Mouse (Mus musculus) hindbrain, embryonic 14.5 days (tissue): ENCODE measurements around the gene Gm10645. TPM values are rescaled to one million over a fixed set of nuclear protein-coding genes. Genes with fewer than 3 reads are reported as not detected.

ENCODE experiments used
- ATAC-seq: fragments of 200-750 bp; cut with Nextera tagmentation; 2 replicates; pipeline ENCODE4 v1.8.0; 2017; ENCODE audit warnings: moderate number of reproducible peaks, mild to moderate bottlenecking, moderate TSS enrichment, moderate library complexity; ENCODE audit not compliant: low FRiP score
- DNase-seq: peaks from one replicate; pipeline ENCODE4 v3.0.0-alpha.2; 2015; ENCODE audit warnings: low spot score
- H3K27ac ChIP-seq: fragments of 300-500 bp; sonication (generic); 2 replicates; pipeline ENCODE4 v1.5.1; 2014; ENCODE audit warnings: mild to moderate bottlenecking, moderate library complexity
- H3K27me3 ChIP-seq: fragments of 300-500 bp; sonication (generic); 2 replicates; pipeline ENCODE4 v1.6.1; 2014; ENCODE audit warnings: mild to moderate bottlenecking, low read length, mixed read lengths; ENCODE audit not compliant: control insufficient read depth, insufficient read depth
- H3K36me3 ChIP-seq: fragments of 300-500 bp; sonication (generic); replicated peaks from 2 replicates; pipeline ENCODE4 v1.6.1; 2014; ENCODE audit not compliant: control insufficient read depth, insufficient read depth
- H3K4me1 ChIP-seq: fragments of 300-500 bp; sonication (generic); replicated peaks from 2 replicates; pipeline ENCODE4 v1.6.1; 2014; ENCODE audit warnings: antibody characterized with exemption, low read length, mixed read lengths; ENCODE audit not compliant: control insufficient read depth, insufficient read depth
- H3K4me2 ChIP-seq: fragments of 300-500 bp; sonication (generic); replicated peaks from 2 replicates; pipeline ENCODE4 v1.6.1; 2014; ENCODE audit warnings: mild to moderate bottlenecking, moderate library complexity
- H3K4me3 ChIP-seq: fragments of 300-500 bp; sonication (generic); replicated peaks from 2 replicates; pipeline ENCODE4 v1.5.1; 2014; ENCODE audit warnings: mild to moderate bottlenecking, low read length
- H3K9ac ChIP-seq: fragments of 300-500 bp; sonication (generic); 2 replicates; pipeline ENCODE4 v1.6.1; 2014
- H3K9me3 ChIP-seq: fragments of 300-500 bp; sonication (generic); 2 replicates; pipeline ENCODE4 v1.6.1; 2016; ENCODE audit warnings: low read length; ENCODE audit not compliant: control insufficient read depth
- WGBS: fragments of 180-500 bp; shearing (Covaris S2); extraction: QIAGEN DNeasy Blood & Tissue Kit; methylation state at CpG from one replicate; pipeline ENCODE4 v1.1.7; 2014; 5-methylcytosine and 5-hydroxymethylcytosine counted together
- polyA plus RNA-seq: library from polyadenylated mRNA; unstranded; fragments of >200 nt; fragmentation: Nextera tagmentation; extraction: Ambion mirVana; gene quantifications from 2 replicates; pipeline ENCODE4 v1.2.1, GENCODE M21; 2014

Gene Gm10645
- polyA plus RNA-seq = 10.3 and 12.9 TPM in 2 replicates

DNA sequence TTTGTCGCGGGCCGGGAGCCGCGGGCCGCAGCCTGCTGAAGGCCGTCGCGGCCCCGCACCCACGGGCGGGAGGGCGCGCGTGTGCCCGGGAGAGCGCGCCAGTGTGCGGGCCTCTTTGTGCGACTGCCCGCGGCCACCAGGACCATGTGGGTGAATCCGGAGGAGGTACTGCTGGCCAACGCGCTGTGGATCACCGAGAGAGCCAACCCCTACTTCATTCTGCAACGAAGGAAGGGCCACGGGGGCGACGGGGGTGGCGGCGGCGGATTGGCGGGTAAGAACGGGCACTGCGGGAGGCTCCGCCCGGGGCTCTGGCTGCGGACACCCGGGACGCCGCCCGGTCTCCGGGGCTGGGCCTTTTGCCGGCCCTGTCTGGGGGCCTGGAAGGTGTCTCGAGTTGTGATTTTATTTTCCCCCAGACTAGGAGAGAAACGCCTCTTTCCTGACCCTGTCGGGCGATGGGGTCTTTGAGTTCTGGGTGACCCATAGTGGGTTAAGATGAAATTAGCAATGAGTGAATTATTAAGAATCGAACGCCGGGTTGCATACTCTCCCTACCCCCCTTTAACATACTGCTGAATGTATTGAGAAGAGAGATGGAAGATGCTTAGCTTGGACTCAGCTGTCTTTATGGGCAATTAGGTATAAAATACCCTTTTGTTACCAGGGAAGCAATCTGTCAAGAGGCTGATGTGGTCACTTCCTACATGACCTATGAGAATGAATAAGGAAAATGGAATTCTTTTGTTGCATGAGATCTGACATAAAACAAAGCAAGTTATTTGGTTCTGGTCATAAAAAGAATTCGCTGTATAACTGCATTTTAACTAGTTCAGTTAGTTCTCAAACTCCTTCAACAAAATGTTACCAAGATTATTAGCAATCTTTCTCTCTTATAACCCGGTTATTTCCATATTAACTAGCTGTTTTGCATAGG, at the start of gene Gm10645:
Gene Gm10645, minus strand, starts transcription at position 240 of the 937 bp plus-strand sequence.
- no peaks in the 10 kb centered on the region for H3K36me3 ChIP-seq
- peak within 1 kb of the TSS; percentile 94 for H3K27ac ChIP-seq
- ATAC-seq (peak; percentile 67), DNase-seq (peak; percentile 51)
- H3K27me3 ChIP-seq = no peaks in the 10 kb centered on the region
- H3K4me1 ChIP-seq = peaks cover 34% of the 10 kb centered on the region
- H3K4me2 ChIP-seq = peak within 1 kb of the TSS; percentile 83
- WGBS = 2% methylated on average over 51 of the region's 54 CpGs
- H3K9ac ChIP-seq = peak within 1 kb of the TSS; percentile 99
- no peaks in the 10 kb centered on the region for H3K9me3 ChIP-seq
- peak within 1 kb of the TSS; percentile 92 for H3K4me3 ChIP-seq

DNA sequence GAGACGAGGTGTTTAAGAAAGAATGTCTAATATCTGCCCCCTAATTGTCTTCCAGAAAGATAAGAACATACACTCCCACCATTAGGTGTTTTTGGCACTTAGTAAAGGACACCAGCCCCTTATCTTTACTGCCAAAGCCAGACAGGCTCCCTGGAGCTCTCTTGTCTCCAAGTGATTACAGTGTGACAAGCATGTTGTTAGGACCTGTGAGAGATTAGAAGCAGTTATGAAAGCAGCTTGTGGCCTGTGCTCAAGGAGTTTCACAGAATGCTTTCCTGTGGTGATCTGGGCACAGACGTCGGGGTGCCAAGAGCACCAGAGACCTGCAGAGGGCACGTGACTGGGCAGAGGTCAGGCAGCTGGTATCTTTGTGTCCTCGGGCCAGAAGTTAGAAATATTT, 49.1 kb upstream of the Gm10645 start:
- Histone ChIP-seq H3K4me2 (no peak overlapping the region), H3K27ac (no peak overlapping the region), H3K9me3 (no peaks in the 10 kb centered on the region), H3K4me1 (no peaks in the 10 kb centered on the region), H3K36me3 (peaks cover 19% of the 10 kb centered on the region), H3K27me3 (no peaks in the 10 kb centered on the region), H3K4me3 (no peak overlapping the region), H3K9ac (no peak overlapping the region)
- no peak for ATAC-seq
- 63% methylated on average over 5 of the region's 5 CpGs for WGBS
- DNase-seq = no peak

DNA sequence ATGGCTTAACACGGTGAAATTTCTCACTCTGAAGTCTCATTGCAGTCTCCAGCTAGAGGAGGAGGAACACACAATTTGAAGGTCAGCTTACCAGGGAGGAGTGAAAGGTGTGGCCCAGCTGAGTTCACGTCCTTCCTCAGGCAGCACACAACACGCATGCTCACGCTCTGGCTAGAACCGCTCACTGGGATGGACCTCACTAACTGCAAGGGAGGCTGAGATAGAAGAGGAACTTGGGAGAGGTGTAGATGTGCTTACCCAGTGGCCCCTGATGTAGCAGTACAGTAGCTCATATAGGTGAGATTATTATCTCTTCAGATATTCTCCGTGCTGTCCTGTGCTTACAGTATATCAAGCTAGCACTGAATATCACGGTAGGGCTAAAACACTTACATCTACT, 44.7 kb upstream of the Gm10645 start:
- WGBS = 98% methylated on average over 7 of the region's 7 CpGs
- Histone ChIP-seq H3K36me3 (peaks cover 19% of the 10 kb centered on the region), H3K27ac (no peak overlapping the region), H3K4me3 (no peak overlapping the region), H3K27me3 (no peaks in the 10 kb centered on the region), H3K4me1 (no peaks in the 10 kb centered on the region), H3K9ac (no peak overlapping the region), H3K4me2 (no peak overlapping the region), H3K9me3 (no peaks in the 10 kb centered on the region)
- no peak for DNase-seq
- no peak for ATAC-seq

DNA sequence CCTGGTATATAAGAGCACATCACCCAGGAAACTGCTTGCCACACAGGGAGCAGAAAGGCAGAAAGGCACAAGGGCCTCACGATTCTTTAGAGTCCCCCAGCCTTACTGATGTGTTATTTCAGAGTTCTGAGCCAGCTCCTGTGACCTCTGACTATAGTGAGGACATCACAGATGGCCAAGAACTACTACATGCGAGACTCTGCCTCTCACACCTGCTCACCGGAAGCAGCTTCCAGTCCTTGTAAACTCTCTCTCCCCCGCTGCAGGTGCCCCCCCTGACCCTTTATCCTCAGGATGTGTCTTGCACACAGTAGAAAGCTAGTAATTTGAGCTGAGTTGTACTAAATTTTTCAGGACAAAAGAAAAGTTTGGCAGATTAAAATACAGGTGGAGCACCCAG, 43.6 kb upstream of the Gm10645 start:
- no peak for ATAC-seq
- Histone ChIP-seq H3K27me3 (no peaks in the 10 kb centered on the region), H3K36me3 (peaks cover 19% of the 10 kb centered on the region), H3K4me2 (no peak overlapping the region), H3K27ac (no peak overlapping the region), H3K4me3 (no peak overlapping the region), H3K9me3 (no peaks in the 10 kb centered on the region), H3K4me1 (no peaks in the 10 kb centered on the region), H3K9ac (no peak overlapping the region)
- no peak for DNase-seq
- 73% methylated on average over 4 of the region's 4 CpGs for WGBS

DNA sequence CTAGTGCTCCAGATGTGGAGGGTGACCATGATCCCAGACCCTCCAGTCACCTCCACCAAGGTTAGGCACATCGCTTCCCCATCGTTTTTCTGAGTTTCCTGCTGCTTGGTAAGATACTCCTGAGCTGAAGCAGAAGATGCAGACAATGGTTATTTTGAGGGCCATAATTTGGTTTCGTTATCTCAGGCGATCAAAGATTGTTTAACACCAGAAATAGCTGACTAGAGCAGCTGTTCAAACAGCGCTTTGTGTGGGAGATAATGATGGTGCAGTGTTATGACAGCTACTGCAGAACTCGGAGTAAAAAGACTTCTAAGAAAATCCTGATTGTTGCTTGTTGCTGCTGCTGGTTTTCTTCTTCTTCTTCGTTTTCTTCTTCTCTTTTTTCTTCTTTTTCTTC, 39.9 kb upstream of the Gm10645 start:
- Histone ChIP-seq H3K27me3 (no peaks in the 10 kb centered on the region), H3K36me3 (peaks cover 7% of the 10 kb centered on the region; the same call in 1 of the 2 replicates), H3K4me1 (no peaks in the 10 kb centered on the region), H3K9ac (no peak overlapping the region), H3K9me3 (no peaks in the 10 kb centered on the region), H3K4me3 (no peak overlapping the region), H3K4me2 (no peak overlapping the region), H3K27ac (no peak overlapping the region)
- 86% methylated on average over 7 of the region's 7 CpGs for WGBS
- DNase-seq = no peak
- ATAC-seq = no peak

DNA sequence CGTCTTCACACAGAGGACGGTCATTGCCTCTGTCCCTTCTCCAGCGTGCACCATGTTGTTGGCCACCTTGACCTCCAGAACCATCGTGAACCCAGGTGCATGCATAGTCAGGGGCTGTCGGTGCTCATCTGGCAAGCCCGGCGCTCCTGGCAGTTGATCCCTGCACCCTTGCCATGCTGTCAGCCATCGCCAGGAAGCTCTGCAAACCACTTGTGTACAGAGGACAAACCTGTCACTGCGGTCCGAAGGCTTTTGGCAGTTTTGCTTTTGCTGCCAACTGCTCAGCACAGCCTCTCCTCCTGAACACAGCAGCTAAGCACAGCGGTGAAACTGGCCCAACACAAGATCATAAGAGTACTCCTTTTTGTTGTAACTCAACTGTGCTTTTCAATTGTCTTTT, 37.0 kb upstream of the Gm10645 start:
- no peaks in the 10 kb centered on the region for H3K27me3 ChIP-seq
- WGBS = 87% methylated on average over 11 of the region's 11 CpGs

DNA sequence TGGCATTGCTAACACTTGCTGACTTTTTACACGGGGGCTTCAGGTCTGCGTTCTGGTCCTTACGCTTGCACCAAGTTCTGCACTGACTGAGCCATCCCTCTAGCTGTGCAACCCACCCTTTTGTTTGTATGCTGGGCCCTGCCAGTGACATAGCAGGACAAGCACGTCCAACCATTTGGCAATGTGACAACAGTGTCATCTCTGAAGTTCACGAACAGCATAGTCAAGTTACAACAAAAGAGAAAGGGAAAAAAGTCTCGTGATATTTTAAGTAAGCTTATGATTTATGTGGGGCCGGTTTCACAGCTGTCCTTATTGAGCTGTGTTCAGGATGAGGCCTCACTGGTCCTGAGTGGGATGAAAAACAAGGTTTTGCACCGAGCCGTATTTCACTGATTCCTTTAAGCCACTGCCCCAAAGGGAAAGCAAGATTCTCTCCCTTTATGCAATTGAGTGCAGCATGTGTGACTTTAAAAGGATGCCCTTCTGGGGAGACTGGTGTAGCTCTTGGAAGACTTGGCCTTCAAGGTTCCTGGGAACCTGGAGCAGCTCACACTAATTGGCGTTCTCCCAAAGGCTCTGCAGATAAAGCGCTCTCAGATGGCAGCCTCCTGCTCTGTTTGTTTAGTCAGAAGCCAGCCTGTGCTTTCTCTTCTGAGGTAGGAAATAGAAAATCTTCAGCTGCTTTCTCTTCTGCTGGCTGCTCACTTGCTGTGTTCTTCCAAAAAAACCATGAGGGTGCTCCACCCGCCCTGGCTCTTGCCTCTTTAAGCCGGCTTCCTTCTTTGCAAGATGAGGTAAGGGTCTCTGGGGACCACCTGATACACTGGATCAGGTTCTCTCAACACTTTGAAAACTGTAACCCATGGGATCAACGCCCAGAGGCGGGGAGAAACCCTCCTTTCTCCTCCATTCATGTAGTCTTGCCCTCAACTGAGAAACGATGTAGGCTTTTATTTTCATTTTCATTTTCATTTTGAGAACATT, 34.5 kb upstream of the Gm10645 start:
- Histone ChIP-seq H3K27me3 (no peaks in the 10 kb centered on the region), H3K9ac (no peak overlapping the region), H3K27ac (peak overlapping the region; percentile 6; the same call in 1 of the 2 replicates), H3K4me1 (peaks cover 11% of the 10 kb centered on the region; the same call in 1 of the 2 replicates), H3K4me2 (no peak overlapping the region), H3K9me3 (no peaks in the 10 kb centered on the region), H3K4me3 (no peak overlapping the region), H3K36me3 (no peaks in the 10 kb centered on the region)
- DNase-seq = no peak
- WGBS = 80% methylated on average over 16 of the region's 16 CpGs
- no peak for ATAC-seq

More for the DNA sequence above, 37.0 kb upstream of the Gm10645 start:
- H3K36me3 ChIP-seq = no peaks in the 10 kb centered on the region
- H3K4me2 ChIP-seq = no peak overlapping the region
- DNase-seq = no peak
- no peak for ATAC-seq
- no peaks in the 10 kb centered on the region for H3K9me3 ChIP-seq
- H3K27ac ChIP-seq = no peak overlapping the region
- peaks cover 6% of the 10 kb centered on the region; the same call in 1 of the 2 replicates for H3K4me1 ChIP-seq
- H3K4me3 ChIP-seq = no peak overlapping the region
- no peak overlapping the region for H3K9ac ChIP-seq

DNA sequence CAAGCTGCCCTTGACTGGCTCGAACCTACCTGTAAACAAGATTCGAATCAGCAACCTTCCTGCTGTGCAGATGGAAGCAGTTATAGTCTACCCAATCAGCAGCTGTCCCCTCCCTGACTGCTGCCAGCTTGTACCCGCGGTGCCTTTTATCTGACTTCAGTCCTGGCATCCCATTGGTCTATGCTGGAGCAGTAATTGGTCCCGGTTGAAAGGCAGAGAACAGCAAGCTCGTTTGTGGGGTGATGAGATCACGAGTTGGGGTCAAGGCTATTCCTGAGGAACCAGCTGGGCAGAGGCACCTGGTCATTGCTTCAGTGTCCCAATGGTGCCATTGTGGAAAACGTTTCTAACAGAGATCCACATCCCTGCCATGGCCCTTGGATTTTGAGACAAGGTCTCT, 33.7 kb upstream of the Gm10645 start:
- 70% methylated on average over 8 of the region's 8 CpGs for WGBS
- H3K4me2 ChIP-seq = no peak overlapping the region
- H3K4me1 ChIP-seq = peaks cover 12% of the 10 kb centered on the region; the same call in 1 of the 2 replicates
- no peak overlapping the region for H3K4me3 ChIP-seq
- no peak for DNase-seq
- no peak overlapping the region for H3K27ac ChIP-seq
- H3K36me3 ChIP-seq = no peaks in the 10 kb centered on the region
- ATAC-seq = peak; percentile 19; the same call in 1 of the 2 replicates
- H3K9me3 ChIP-seq = no peaks in the 10 kb centered on the region
- no peaks in the 10 kb centered on the region for H3K27me3 ChIP-seq
- no peak overlapping the region for H3K9ac ChIP-seq

DNA sequence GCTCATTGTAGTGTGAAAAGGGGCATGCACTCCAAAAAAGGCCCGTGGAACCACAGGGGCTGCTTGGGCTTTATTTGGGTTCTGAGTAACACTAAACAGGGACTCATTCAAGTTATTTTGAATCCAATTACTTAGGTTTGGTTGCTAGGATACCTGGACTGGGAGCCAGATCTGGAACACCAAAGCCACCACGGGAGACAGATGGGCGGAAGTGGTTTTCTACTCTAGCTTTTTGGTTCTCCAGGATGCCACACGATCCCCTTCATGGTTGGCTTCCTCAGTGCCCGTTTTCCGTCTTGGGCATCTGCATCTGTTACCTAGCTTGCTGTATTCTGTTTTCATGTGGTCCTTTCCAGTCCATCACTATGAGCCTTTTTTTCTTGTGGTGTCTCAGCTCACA, 30.1 kb upstream of the Gm10645 start:
- no peak overlapping the region for H3K4me2 ChIP-seq
- no peak for ATAC-seq
- WGBS = 64% methylated on average over 6 of the region's 6 CpGs
- no peak overlapping the region for H3K27ac ChIP-seq
- H3K27me3 ChIP-seq = no peaks in the 10 kb centered on the region
- no peaks in the 10 kb centered on the region for H3K36me3 ChIP-seq
- H3K9me3 ChIP-seq = no peaks in the 10 kb centered on the region
- no peak overlapping the region for H3K4me3 ChIP-seq
- DNase-seq = no peak
- H3K4me1 ChIP-seq = peaks cover 12% of the 10 kb centered on the region; the same call in 1 of the 2 replicates
- no peak overlapping the region for H3K9ac ChIP-seq
